Mouse (Mus musculus) midbrain, embryonic 15.5 days (tissue): ENCODE results near the gene Pced1b. TPM values are rescaled to one million over a fixed set of nuclear protein-coding genes. Genes with fewer than 3 reads are reported as not detected.

Experiments
- ATAC-seq: fragments of 200-750 bp; cut with Nextera tagmentation; replicated peaks from 2 replicates; pipeline ENCODE4 v1.8.0; 2017; ENCODE audit warnings: moderate TSS enrichment
- H3K27ac ChIP-seq: fragments of 300-500 bp; sonication (generic); 2 replicates; pipeline ENCODE4 v1.5.1; 2015; ENCODE audit warnings: mild to moderate bottlenecking, inconsistent platforms
- H3K27me3 ChIP-seq: fragments of 300-500 bp; sonication (generic); replicated peaks from 2 replicates; pipeline ENCODE4 v1.6.1; 2015; ENCODE audit warnings: inconsistent platforms
- H3K36me3 ChIP-seq: fragments of 300-500 bp; sonication (generic); replicated peaks from 2 replicates; pipeline ENCODE4 v1.6.1; 2015; ENCODE audit warnings: inconsistent platforms
- H3K4me1 ChIP-seq: fragments of 300-500 bp; sonication (generic); 2 replicates; pipeline ENCODE4 v1.6.1; 2015; ENCODE audit warnings: inconsistent platforms
- H3K4me2 ChIP-seq: fragments of 300-500 bp; sonication (generic); 2 replicates; pipeline ENCODE4 v1.6.1; 2015; ENCODE audit warnings: inconsistent platforms, mild to moderate bottlenecking, moderate library complexity
- H3K4me3 ChIP-seq: fragments of 300-500 bp; sonication (generic); 2 replicates; pipeline ENCODE4 v1.5.1; 2015; ENCODE audit warnings: mild to moderate bottlenecking, inconsistent platforms
- H3K9ac ChIP-seq: fragments of 300-500 bp; sonication (generic); 2 replicates; pipeline ENCODE4 v1.6.1; 2015; ENCODE audit warnings: mild to moderate bottlenecking, inconsistent platforms
- H3K9me3 ChIP-seq: fragments of 300-500 bp; sonication (generic); 2 replicates; pipeline ENCODE4 v1.6.1; 2016; ENCODE audit warnings: inconsistent platforms
- WGBS: fragments of 180-500 bp; shearing (Covaris S2); methylation state at CpG from one replicate; pipeline ENCODE4 v1.1.7; 2015; ENCODE audit warnings: mixed read lengths; 5-methylcytosine and 5-hydroxymethylcytosine counted together
- polyA plus RNA-seq: library from polyadenylated mRNA; unstranded; fragments of >200 nt; fragmentation: Nextera tagmentation; extraction: Ambion mirVana; gene quantifications from 2 replicates; pipeline ENCODE4 v1.2.1, GENCODE M21; 2015

The Pced1b gene
- polyA plus RNA-seq, 1 experiment from 2014 or later, result 6.2 TPM

DNA sequence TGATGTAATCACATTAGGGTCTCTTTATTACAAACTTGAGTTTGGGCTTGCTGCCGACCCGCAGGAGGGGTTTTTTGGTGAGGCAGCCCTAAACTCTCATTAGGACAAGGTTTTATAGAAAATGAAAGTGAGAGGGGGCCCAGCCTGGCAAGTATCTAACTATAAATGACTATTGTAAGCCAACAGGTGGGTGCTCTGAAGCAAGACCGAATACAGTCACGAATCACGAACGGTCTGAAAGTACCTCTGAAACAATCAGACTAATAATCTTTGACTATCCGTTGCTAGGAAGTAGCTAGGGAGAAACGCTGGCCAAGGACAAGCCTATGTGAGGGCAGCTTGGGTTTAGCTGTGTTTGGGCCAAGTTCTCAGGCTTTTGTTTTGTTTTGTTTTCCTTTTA is 12.4 kb downstream of the Pced1b start:
- Histone ChIP-seq H3K4me2 (no peak overlapping the region), H3K4me1 (no peaks in the 10 kb centered on the region), H3K36me3 (no peaks in the 10 kb centered on the region), H3K9ac (no peak overlapping the region), H3K9me3 (no peaks in the 10 kb centered on the region), H3K27me3 (no peaks in the 10 kb centered on the region), H3K4me3 (no peak overlapping the region), H3K27ac (no peak overlapping the region)
- WGBS, result 77% methylated on average over 8 of the region's 8 CpGs
- ATAC-seq, result no peak

DNA sequence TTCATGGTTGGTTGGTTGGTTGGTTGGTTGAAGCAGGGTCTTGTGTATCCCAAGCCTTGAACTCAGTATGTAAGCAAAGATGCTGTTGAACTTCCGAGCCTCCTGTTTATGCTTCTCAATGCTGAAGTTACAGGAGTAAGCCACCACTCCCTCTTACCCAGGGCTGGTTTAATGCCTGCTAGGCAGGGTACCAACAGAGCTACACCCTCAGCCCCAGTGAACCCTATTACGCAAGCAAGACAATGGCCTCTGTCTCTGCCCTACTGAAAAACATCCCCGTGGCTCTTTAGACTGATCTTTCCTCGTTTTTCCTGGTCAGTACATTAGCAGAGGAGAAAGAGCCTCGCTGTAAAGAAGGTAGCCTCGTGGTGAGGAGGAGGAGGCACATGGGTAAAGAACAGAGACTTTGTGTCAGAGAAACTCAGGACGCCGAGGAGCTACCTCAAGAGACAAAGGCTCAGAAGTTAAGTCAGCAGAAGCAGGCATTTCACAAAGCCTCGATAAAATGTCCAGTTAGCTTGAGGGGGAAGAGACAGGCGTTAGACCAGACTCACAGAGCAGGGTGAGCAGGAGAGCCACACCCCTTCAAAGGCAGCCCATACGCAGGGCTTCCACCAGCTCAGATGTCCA is 13.2 kb downstream of the Pced1b start:
- 81% methylated on average over 11 of the region's 11 CpGs for WGBS
- Histone ChIP-seq H3K4me3 (no peak overlapping the region), H3K27me3 (no peaks in the 10 kb centered on the region), H3K4me2 (no peak overlapping the region), H3K9ac (no peak overlapping the region), H3K36me3 (no peaks in the 10 kb centered on the region), H3K27ac (no peak overlapping the region), H3K4me1 (no peaks in the 10 kb centered on the region), H3K9me3 (no peaks in the 10 kb centered on the region)
- ATAC-seq, result no peak

DNA sequence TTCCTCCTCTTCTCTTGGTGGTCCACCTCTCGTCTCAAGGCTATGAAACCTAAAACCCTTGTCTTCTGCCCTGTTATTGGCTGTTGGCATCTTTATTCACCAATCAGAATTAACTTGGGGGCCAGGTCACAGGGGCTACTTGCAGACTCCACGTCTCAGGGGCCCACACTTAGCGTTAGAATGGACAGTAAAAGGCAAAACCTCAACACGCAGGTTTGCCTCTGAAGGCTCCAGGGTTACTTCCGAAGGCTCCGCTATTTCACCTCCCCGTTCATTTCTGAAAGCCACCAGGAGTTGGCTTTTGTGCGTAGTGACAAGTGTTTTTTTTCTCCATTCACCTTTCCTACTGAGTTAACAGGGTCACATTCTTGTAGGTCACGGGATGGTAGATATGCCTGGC is 15.3 kb downstream of the Pced1b start:
- Histone ChIP-seq H3K4me2 (no peak overlapping the region), H3K9me3 (no peaks in the 10 kb centered on the region), H3K9ac (no peak overlapping the region), H3K36me3 (no peaks in the 10 kb centered on the region), H3K4me3 (no peak overlapping the region), H3K27me3 (no peaks in the 10 kb centered on the region), H3K27ac (no peak overlapping the region), H3K4me1 (no peaks in the 10 kb centered on the region)
- ATAC-seq, result no peak
- 80% methylated on average over 9 of the region's 9 CpGs for WGBS

DNA sequence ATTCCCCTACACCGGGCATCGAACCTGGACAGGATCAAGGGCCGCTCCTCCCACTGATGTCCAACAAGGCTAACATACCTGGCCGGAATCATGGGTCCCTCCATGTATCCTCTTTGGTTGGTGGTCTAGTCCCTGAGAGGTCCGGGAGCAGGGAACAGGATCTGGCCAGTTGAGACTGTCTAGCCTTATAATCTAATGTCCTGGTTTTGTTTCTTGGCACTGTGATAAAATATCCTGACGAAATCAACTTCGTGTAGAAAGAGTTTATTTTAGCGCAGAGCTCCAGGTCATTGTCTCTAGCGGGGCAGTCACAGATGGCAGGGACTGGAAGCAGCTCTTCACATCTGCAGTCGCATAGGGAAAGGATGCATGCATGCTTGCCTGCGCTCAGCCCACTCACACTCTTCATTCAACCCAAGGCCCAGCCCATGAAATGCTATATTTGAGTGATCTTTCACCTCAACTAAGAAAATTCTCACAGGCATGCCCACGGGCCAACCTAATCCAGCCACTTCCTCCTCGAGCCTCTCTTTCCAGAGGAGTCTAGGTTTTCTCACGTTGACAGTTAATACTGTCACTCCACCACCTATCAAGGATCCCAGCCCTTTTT is 19.4 kb downstream of the Pced1b start:
- no peaks in the 10 kb centered on the region for H3K9me3 ChIP-seq
- H3K27me3 ChIP-seq, result no peaks in the 10 kb centered on the region
- no peak overlapping the region for H3K27ac ChIP-seq
- WGBS, result 86% methylated on average over 14 of the region's 14 CpGs
- no peaks in the 10 kb centered on the region for H3K36me3 ChIP-seq
- H3K4me3 ChIP-seq, result no peak overlapping the region
- H3K4me2 ChIP-seq, result no peak overlapping the region
- ATAC-seq, result no peak
- H3K9ac ChIP-seq, result no peak overlapping the region
- no peaks in the 10 kb centered on the region for H3K4me1 ChIP-seq

DNA sequence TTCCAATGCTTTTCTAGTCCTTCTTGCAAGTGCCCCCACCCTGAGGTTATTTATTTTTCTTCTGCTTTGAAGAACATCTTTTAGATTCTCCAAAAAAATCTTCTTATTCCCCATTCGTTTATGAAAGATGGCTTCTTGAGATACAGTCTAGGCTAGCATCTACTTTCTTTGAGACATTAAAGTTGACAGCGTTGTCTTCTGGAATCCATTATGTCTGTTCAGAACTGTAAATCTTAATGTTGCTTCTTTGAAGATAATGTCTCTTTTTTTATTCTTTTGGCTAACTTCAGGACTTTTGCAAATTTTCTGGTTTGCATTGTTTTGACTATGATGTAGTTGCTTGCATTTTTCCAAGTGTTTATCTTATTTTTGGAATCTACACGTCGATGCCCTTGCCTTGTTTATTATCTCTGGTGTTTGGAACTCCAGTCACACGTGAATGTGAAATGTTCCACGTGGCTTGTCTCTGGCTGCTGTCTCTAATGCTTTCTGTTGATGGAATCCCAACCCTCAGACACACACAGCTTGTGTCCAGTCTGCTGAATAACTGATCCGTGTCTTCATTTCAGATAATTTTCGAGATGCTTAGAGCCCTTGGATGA is 20.3 kb downstream of the Pced1b start:
- 67% methylated on average over 8 of the region's 8 CpGs for WGBS
- H3K36me3 ChIP-seq, result no peaks in the 10 kb centered on the region
- no peak for ATAC-seq
- no peaks in the 10 kb centered on the region for H3K4me1 ChIP-seq
- H3K9me3 ChIP-seq, result no peaks in the 10 kb centered on the region
- H3K27ac ChIP-seq, result no peak overlapping the region
- H3K4me2 ChIP-seq, result no peak overlapping the region
- no peak overlapping the region for H3K9ac ChIP-seq
- no peak overlapping the region for H3K4me3 ChIP-seq
- H3K27me3 ChIP-seq, result no peaks in the 10 kb centered on the region

DNA sequence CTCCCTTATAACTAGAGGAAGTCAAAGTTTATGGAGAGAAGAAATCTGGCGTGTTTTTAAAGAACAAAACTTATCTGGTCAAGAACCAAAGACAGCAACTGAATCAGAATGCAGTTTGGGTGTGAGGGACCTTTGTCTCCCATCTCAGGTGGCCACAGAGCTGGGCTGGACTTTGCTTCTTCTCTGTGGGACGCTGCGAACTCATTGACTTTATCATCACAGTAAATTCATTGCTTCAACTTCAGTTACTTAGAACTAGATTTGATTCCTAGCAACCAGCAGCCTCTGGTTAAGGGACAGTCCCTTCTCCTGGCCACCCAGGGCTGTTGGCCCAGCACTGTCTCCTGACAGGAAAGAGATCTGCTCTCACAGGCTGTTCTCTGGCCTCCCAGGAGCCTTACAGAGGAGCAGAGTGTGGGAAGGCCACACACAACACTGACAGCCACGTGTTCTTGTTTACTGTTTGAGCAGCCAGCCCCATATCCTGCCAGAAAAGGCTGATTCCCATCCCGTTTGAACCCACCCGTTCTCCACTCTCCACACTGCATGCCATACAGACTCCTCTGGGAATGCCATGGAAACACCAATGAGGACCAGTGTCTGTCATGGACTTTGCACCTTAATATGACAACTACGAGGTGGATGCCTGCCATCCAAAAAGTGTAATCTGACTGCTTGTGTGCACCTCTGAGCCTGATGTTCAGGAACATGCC is 25.2 kb downstream of the Pced1b start:
- 40% methylated on average over 7 of the region's 7 CpGs for WGBS
- Histone ChIP-seq H3K36me3 (no peaks in the 10 kb centered on the region), H3K27me3 (no peaks in the 10 kb centered on the region), H3K9me3 (no peaks in the 10 kb centered on the region), H3K27ac (no peak overlapping the region), H3K4me3 (no peak overlapping the region), H3K9ac (no peak overlapping the region), H3K4me2 (no peak overlapping the region), H3K4me1 (peaks cover 19% of the 10 kb centered on the region)
- no peak for ATAC-seq

DNA sequence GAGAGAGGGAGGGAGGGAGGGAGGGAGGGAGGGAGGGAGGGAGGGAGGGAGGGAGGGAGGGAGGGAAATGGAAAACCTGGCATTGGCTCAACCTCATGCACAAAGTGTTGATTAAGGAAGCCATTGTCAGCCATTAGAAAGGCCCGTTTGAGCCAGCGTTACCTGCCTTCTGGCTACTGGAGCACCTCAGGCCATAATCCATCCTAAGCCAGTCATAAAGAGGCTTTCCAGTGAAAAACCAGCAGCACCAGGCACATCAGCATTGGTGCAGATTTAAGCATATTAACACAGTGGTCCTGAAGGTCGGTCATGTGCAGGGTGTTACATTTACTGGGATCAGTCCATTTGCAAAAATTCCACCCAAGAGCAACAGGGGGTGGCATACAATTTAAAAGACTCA is 25.9 kb downstream of the Pced1b start:
- H3K4me1 ChIP-seq, result peaks cover 20% of the 10 kb centered on the region
- WGBS, result 58% methylated on average over 3 of the region's 3 CpGs

DNA sequence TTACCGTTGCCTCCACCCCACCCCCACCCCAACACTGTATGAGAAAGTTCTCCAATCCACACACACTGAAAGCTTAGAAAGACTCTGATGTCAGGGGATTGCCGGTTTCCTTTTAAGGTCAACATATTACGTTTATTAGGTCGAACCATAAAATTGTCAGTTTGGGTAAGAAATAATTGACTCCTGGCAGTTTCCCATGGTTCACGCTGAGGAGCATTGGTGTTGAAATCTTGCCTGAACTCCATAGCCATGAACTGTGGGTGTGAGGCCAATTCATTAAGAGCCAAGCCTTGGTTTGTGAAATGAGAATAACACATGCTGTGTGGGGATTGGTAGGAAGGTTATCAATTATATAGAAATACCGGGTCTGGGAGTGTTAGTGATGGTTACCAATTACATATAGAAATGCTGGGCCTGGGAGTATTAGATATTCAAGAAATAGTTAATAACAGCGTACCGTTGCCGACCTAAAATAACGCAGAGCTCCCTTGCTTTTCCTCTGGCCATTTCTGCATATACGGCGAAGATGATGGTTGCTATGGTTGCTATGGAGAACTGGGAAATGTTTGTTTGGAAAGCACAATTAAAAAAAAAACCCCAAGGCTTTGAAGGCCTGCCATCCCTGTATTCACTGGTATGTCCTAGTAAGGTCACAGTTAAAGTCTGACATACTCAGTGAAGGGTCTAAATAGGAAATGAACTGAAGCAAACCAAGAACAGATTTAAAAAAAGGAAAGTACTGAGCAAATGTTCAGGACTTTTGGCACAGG is 28.9 kb downstream of the Pced1b start:
- H3K36me3 ChIP-seq, result no peaks in the 10 kb centered on the region
- H3K9ac ChIP-seq, result no peak overlapping the region
- no peak for ATAC-seq
- no peak overlapping the region for H3K4me2 ChIP-seq
- 78% methylated on average over 12 of the region's 12 CpGs for WGBS
- no peaks in the 10 kb centered on the region for H3K9me3 ChIP-seq
- H3K4me1 ChIP-seq, result peaks cover 27% of the 10 kb centered on the region
- peak overlapping the region; percentile 58 for H3K27ac ChIP-seq
- no peaks in the 10 kb centered on the region for H3K27me3 ChIP-seq
- no peak overlapping the region for H3K4me3 ChIP-seq

More for the DNA sequence above, 25.9 kb downstream of the Pced1b start:
- no peak for ATAC-seq
- Histone ChIP-seq H3K4me2 (no peak overlapping the region), H3K9me3 (no peaks in the 10 kb centered on the region), H3K36me3 (no peaks in the 10 kb centered on the region), H3K27me3 (no peaks in the 10 kb centered on the region), H3K27ac (no peak overlapping the region), H3K9ac (no peak overlapping the region), H3K4me3 (no peak overlapping the region)

DNA sequence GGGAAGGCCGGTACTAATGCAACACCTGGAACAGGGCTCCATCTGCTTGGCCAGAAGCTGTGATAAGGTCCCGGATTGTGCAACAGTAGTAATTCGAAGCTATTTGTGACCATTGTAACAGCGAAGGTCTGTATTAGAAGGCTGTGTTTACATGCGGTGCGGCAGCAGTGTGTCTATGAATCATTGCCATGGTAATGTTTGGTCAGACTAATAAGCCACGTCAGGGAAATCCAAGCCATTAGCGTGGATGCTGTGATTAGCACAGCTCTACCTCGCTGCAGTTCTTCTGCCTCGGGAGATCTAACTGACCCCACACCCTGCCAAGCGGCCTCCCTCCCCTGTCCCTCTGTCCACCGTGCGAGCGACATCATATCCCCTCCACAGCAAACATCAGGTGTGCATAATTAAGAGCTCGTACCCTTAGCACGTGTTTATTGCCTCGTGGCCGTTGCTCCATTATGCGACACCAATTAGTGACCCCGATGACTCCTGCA is 29.8 kb downstream of the Pced1b start:
- H3K36me3 ChIP-seq, result no peaks in the 10 kb centered on the region
- peak; percentile 74 for ATAC-seq
- H3K27ac ChIP-seq, result peak overlapping the region; percentile 58
- 37% methylated on average over 20 of the region's 20 CpGs for WGBS
- H3K27me3 ChIP-seq, result no peaks in the 10 kb centered on the region
- H3K4me3 ChIP-seq, result no peak overlapping the region
- peaks cover 32% of the 10 kb centered on the region for H3K4me1 ChIP-seq
- no peaks in the 10 kb centered on the region for H3K9me3 ChIP-seq
- 0 out of 2 replicates have a peak overlapping the region, but pooled peaks have one; percentile 23 for H3K4me2 ChIP-seq
- H3K9ac ChIP-seq, result no peak overlapping the region

DNA sequence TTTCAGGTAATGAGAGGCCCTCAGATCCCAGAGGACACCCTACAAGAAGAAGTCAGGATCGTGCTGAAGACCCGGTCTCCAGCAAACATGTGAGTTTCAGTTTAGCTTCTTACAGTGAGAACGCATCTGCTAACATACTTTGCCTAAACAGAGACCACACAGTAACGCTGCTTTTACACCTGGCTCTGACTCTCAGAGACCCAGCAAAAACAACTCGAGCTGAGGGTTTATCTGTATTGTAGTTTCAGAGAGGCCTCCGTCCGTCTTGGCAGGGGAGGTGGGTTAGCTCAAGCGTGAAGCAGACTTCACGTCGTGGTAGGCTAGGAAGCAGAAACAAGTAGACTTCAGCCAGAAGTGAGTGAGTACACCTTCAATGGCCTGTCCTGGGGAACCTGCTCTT is 30.4 kb downstream of the Pced1b start:
- Histone ChIP-seq H3K9ac (no peak overlapping the region), H3K9me3 (no peaks in the 10 kb centered on the region), H3K36me3 (no peaks in the 10 kb centered on the region), H3K27me3 (no peaks in the 10 kb centered on the region), H3K4me1 (peaks cover 36% of the 10 kb centered on the region), H3K27ac (0 out of 2 replicates have a peak overlapping the region, but pooled peaks have one; percentile 58), H3K4me2 (no peak overlapping the region), H3K4me3 (no peak overlapping the region)
- ATAC-seq, result no peak
- WGBS, result 49% methylated on average over 10 of the region's 10 CpGs

DNA sequence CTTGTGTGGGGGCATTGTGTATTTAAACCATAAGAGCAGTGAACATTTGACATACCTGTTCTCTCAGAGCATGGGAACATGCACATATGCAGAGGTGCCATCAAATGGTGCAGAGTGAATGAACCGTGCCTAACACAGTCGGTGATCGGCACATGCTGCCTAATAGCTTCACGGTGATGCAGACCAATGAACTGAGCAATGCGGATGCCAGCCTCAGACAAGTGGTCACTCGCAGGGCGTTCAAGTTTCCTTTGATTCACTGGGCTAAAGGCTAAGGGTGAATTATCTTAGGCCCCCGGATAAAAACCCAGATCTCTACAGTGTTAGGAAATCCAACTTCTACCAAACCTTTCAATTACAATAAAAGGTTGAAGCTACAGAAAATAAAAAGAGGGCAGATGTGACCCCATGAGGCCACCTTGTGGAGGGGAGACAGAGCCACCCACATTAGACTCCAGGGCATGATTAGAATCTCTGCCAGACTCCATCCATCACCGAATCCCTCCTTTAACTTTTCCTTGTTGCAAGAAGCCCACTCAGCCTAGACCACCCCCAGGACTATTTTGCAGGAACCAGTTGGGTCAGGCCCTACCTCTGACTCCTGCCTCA is 31.5 kb downstream of the Pced1b start:
- no peak for ATAC-seq
- Histone ChIP-seq H3K36me3 (no peaks in the 10 kb centered on the region), H3K27ac (no peak overlapping the region), H3K4me2 (no peak overlapping the region), H3K27me3 (no peaks in the 10 kb centered on the region), H3K4me3 (no peak overlapping the region), H3K9me3 (no peaks in the 10 kb centered on the region), H3K9ac (no peak overlapping the region), H3K4me1 (peaks cover 46% of the 10 kb centered on the region)
- WGBS, result 84% methylated on average over 9 of the region's 9 CpGs
